In the genomic region with DNA sequence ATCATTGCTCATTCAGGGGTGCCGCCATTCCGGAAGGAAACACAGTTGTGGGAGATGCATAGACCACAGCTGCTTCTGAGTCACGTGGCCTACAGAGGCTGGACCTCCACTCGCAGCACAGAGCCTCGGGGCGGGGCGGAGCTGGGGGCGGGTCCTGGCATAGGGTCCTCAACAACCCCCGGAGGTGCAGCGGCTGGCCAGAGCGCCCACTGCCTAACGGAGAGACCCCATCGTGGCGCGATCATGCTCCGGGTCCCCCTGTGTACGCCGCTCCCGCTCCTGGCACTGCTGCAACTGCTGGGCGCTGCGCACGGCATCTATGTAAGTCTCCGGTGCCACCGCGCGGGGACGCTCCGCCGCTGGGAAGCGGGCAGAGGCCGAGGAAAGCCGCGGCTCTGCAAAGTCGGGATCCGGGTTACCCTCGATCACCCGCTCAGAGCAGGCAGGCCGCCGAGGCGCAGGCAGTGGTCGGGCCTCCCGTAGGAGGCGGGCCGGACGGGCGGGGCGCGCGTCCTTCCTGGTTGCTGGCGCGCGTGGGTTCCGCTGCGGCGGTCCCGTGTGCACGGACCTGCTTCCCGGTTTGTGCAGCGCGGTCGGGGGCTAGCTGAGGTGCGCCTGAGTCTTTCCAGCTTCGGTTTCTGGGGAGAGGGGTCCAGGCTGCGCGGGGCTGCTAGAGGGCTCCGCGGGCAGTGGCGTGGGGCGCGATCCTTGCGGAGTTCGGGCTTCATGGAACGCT, we compare ENCODE assay signal across 8 mouse cellular contexts. TPM values are rescaled to one million over a fixed set of nuclear protein-coding genes. Genes with fewer than 3 reads are reported as not detected.
A peak's percentile ranks its signal among the peaks of the same experiment; 100 is the strongest.
DNase-seq lines count a peak whose midpoint lies in the region; ATAC-seq and TF ChIP-seq lines count a peak whose summit lies in the region.

Glb1 (plus strand) TSS at position 128 of the 736 bp plus-strand sequence.
Tmppe (plus strand) TSS at position 157 of the 736 bp plus-strand sequence.

- H3K4me3 ChIP-seq in E14TG2a.4 (replicated peaks; ENCODE audit: low read length): peak within 1 kb of the TSS; percentile 95
- peak within 1 kb of the TSS; percentile 81 for H3K4me3 ChIP-seq in forebrain, embryonic 12.5 days (replicated peaks)
- peak within 1 kb of the TSS; percentile 80 for H3K4me3 ChIP-seq in heart, postnatal 0 days (ENCODE audit: low read depth, low read length)
- H3K4me3 ChIP-seq in liver, embryonic 14.5 days (ENCODE audit: insufficient read depth in 1 of 2, low read depth in 2 of 2, low read length in 2 of 2): peak within 1 kb of the TSS; percentile 66 to 87
- H3K4me3 ChIP-seq in stomach, embryonic 16.5 days (replicated peaks; ENCODE audit: low read length): peak within 1 kb of the TSS; percentile 93

- peaks cover 63% of the 10 kb centered on the region for H3K4me1 ChIP-seq in E14TG2a.4 (replicated peaks; ENCODE audit: low read depth, low read length)
- peaks cover 12% of the 10 kb centered on the region for H3K4me1 ChIP-seq in forebrain, embryonic 12.5 days
- peaks cover 5% of the 10 kb centered on the region; the same call in 1 of the 2 replicates for H3K4me1 ChIP-seq in heart, postnatal 0 days (ENCODE audit: control insufficient read depth, insufficient read depth)
- peaks cover 5 to 14% of the 10 kb centered on the region in 2 experiments; a peak in 3 of 4 replicates for H3K4me1 ChIP-seq in liver, embryonic 14.5 days (replicated peaks; ENCODE audit: control insufficient read depth in 2 of 2, insufficient read depth in 2 of 2, low read length in 1 of 2)
- peaks cover 12% of the 10 kb centered on the region for H3K4me1 ChIP-seq in stomach, embryonic 16.5 days (ENCODE audit: control insufficient read depth, insufficient read depth, low read length)

- H3K9me3 ChIP-seq in E14TG2a.4 (ENCODE audit: low read length): peaks cover 43% of the 10 kb centered on the region
- no peaks in the 10 kb centered on the region for H3K9me3 ChIP-seq in forebrain, embryonic 12.5 days
- H3K9me3 ChIP-seq in heart, postnatal 0 days (replicated peaks; ENCODE audit: control insufficient read depth, low read length): no peaks in the 10 kb centered on the region
- H3K9me3 ChIP-seq in liver, embryonic 14.5 days (ENCODE audit: control insufficient read depth, low read length): no peaks in the 10 kb centered on the region
- peaks cover 14% of the 10 kb centered on the region for H3K9me3 ChIP-seq in stomach, embryonic 16.5 days (replicated peaks; ENCODE audit: control insufficient read depth, low read length)

- H3K27me3 ChIP-seq in E14TG2a.4 (ENCODE audit: insufficient read depth, low read length): no peaks in the 10 kb centered on the region
- H3K27me3 ChIP-seq in forebrain, embryonic 12.5 days: no peaks in the 10 kb centered on the region
- no peaks in the 10 kb centered on the region for H3K27me3 ChIP-seq in heart, postnatal 0 days (ENCODE audit: control insufficient read depth, insufficient read depth, low read length)
- no peaks in the 10 kb centered on the region for H3K27me3 ChIP-seq in liver, embryonic 14.5 days (ENCODE audit: control insufficient read depth, insufficient read depth, low read length)
- no peaks in the 10 kb centered on the region for H3K27me3 ChIP-seq in stomach, embryonic 16.5 days (ENCODE audit: control insufficient read depth, insufficient read depth, low read length)

- peak within 1 kb of the TSS; percentile 88 for H3K27ac ChIP-seq in forebrain, embryonic 12.5 days
- H3K27ac ChIP-seq in heart, postnatal 0 days (ENCODE audit: low read depth): peak within 1 kb of the TSS; percentile 91
- H3K27ac ChIP-seq in liver, embryonic 14.5 days: no peak within 1 kb of the TSS; the same call in 1 of the 2 replicates
- H3K27ac ChIP-seq in stomach, embryonic 16.5 days (ENCODE audit: low read length): peak within 1 kb of the TSS; percentile 97

- TF ChIP-seq CTCF in E14TG2a.4 (conservative IDR thresholded peaks at IDR 0.05; ENCODE audit: low read length): no peak
- TF ChIP-seq CTCF in heart, postnatal 0 days (IDR thresholded peaks at IDR 0.05; ENCODE audit: low read depth): peak; percentile 37
- peak; percentile 61 for TF ChIP-seq CTCF in liver, embryonic 14.5 days (IDR thresholded peaks at IDR 0.05; ENCODE audit: low read depth)

- WGBS in forebrain, embryonic 12.5 days: under 1% methylated on average over 73 of the region's 73 CpGs
- under 1% methylated on average over 73 of the region's 73 CpGs for WGBS in heart, postnatal 0 days
- WGBS in liver, embryonic 14.5 days (ENCODE audit: insufficient replicate concordance): under 1% methylated on average over 73 of the region's 73 CpGs
- under 1% methylated on average over 73 of the region's 73 CpGs for WGBS in stomach, embryonic 16.5 days

- H3K9ac ChIP-seq in forebrain, embryonic 12.5 days: peak within 1 kb of the TSS; percentile 80
- H3K9ac ChIP-seq in heart, postnatal 0 days (replicated peaks; ENCODE audit: low read depth, low read length): peak within 1 kb of the TSS; percentile 78
- peak within 1 kb of the TSS; percentile 81 for H3K9ac ChIP-seq in liver, embryonic 14.5 days (replicated peaks)
- peak within 1 kb of the TSS; percentile 93 for H3K9ac ChIP-seq in stomach, embryonic 16.5 days (ENCODE audit: low read length)

- H3K4me2 ChIP-seq in forebrain, embryonic 12.5 days: peak within 1 kb of the TSS; percentile 75
- H3K4me2 ChIP-seq in heart, postnatal 0 days (ENCODE audit: low read depth, low read length): peak within 1 kb of the TSS; percentile 69
- peak within 1 kb of the TSS; percentile 80 for H3K4me2 ChIP-seq in liver, embryonic 14.5 days (ENCODE audit: low read depth)
- H3K4me2 ChIP-seq in stomach, embryonic 16.5 days (ENCODE audit: low read depth, low read length): peak within 1 kb of the TSS; percentile 87

- ATAC-seq in forebrain, embryonic 12.5 days (ENCODE audit: low FRiP score): peak; percentile 99
- peak; percentile 97 for ATAC-seq in heart, postnatal 0 days (ENCODE audit: insufficient read depth, low read depth)
- peak; percentile 90 for ATAC-seq in liver, embryonic 14.5 days (ENCODE audit: insufficient read depth)
- peak; percentile 98 for ATAC-seq in stomach, embryonic 16.5 days (ENCODE audit: insufficient read depth, low FRiP score)

- H3K36me3 ChIP-seq in E14TG2a.4 (ENCODE audit: insufficient read depth, low read length): peaks cover 29% of the 10 kb centered on the region
- peaks cover 18% of the 10 kb centered on the region for H3K36me3 ChIP-seq in forebrain, embryonic 12.5 days (replicated peaks)
- H3K36me3 ChIP-seq in heart, postnatal 0 days (replicated peaks; ENCODE audit: control insufficient read depth, insufficient read depth, low read length): peaks cover 17% of the 10 kb centered on the region
- H3K36me3 ChIP-seq in liver, embryonic 14.5 days (replicated peaks; ENCODE audit: control insufficient read depth, insufficient read depth, low read depth): peaks cover 5% of the 10 kb centered on the region
- H3K36me3 ChIP-seq in stomach, embryonic 16.5 days (ENCODE audit: control insufficient read depth, insufficient read depth, low read length): peaks cover 23% of the 10 kb centered on the region

- 0 out of 2 replicates have a peak, but pooled peaks have one; percentile 37 for TF ChIP-seq EP300 in heart, postnatal 0 days (IDR thresholded peaks at IDR 0.05; ENCODE audit: low read depth)
- TF ChIP-seq EP300 in liver, embryonic 14.5 days (IDR thresholded peaks at IDR 0.05; ENCODE audit: low read depth): no peak

- DNase-seq in c-Kit-positive CD71-positive TER-119-positive erythroid progenitor cells, embryonic 14.5 days (ENCODE audit: low spot score): peak; percentile 50
- DNase-seq in heart, postnatal 0 days (ENCODE audit: low spot score): peak; percentile 88
- DNase-seq in kidney, postnatal 36 days: peak; percentile 88 to 91
- peak in 2 of 3 experiments; percentile 51 to 66 for DNase-seq in liver, embryonic 14.5 days (ENCODE audit: low read depth in 3 of 3, low spot score in 3 of 3)
- DNase-seq in neural tube, embryonic 10.5 days (ENCODE audit: extremely low spot score, low spot score): peak; percentile 97

RNA-seq across cellular contexts. Expression of gene Glb1, which starts in this region (rescaled TPM):
- 19.9 and 21.4 TPM in 2 replicates for polyA plus RNA-seq in forebrain, embryonic 12.5 days (2016; fragmentation: Nextera tagmentation; extraction: Ambion mirVana)
- total RNA-seq in heart, postnatal 0 days (2014; rRNA removed; ENCODE audit: low replicate concordance): 29.8 and 43.3 TPM in 2 replicates
- polyA plus RNA-seq in heart, postnatal 0 days (2015; fragmentation: Nextera tagmentation; extraction: Ambion mirVana): 22.0 and 22.8 TPM in 2 replicates
- 10.2 and 10.5 TPM in 2 replicates for polyA plus RNA-seq in liver, embryonic 14.5 days (2012; rRNA removed)
- polyA plus RNA-seq in liver, embryonic 14.5 days (2014; fragmentation: Nextera tagmentation; extraction: Ambion mirVana): 13.1 TPM in 2 replicates
- polyA plus RNA-seq in stomach, embryonic 16.5 days (2015; fragmentation: Nextera tagmentation; extraction: Ambion mirVana): 73.7 and 74.2 TPM in 2 replicates

RNA-seq across cellular contexts. Expression of gene Tmppe, which starts in this region (rescaled TPM):
- 8.2 and 8.7 TPM in 2 replicates for polyA plus RNA-seq in forebrain, embryonic 12.5 days (2016; fragmentation: Nextera tagmentation; extraction: Ambion mirVana)
- 5.4 and 10.0 TPM in 2 replicates for total RNA-seq in heart, postnatal 0 days (2014; rRNA removed; ENCODE audit: low replicate concordance)
- 3.9 and 4.5 TPM in 2 replicates for polyA plus RNA-seq in heart, postnatal 0 days (2015; fragmentation: Nextera tagmentation; extraction: Ambion mirVana)
- polyA plus RNA-seq in liver, embryonic 14.5 days (2012; rRNA removed): 1.2 TPM in 2 replicates
- polyA plus RNA-seq in liver, embryonic 14.5 days (2014; fragmentation: Nextera tagmentation; extraction: Ambion mirVana): 0.36 and 0.62 TPM in 2 replicates
- polyA plus RNA-seq in stomach, embryonic 16.5 days (2015; fragmentation: Nextera tagmentation; extraction: Ambion mirVana): 11.3 and 11.5 TPM in 2 replicates
